Mouse (Mus musculus): Measurements from ENCODE around the gene Defb38. TPM values are rescaled to one million over a fixed set of nuclear protein-coding genes. Genes with fewer than 3 reads are reported as not detected.

Gene Defb38
- not detected in 2 replicates for polyA plus RNA-seq (2012; rRNA removed)

- no peak for DNase-seq (ENCODE audit: low spot score)
Observed at GRCm38 (mm10) chr8:19026466-19026865, at the start of gene Defb38. TSS of gene Defb38 (minus strand) at chr8:19026566.

GRCm38 (mm10) chr8:19066013-19066412 lies 39.6 kb upstream of the Defb38 start:
- no peak for DNase-seq (ENCODE audit: low spot score)

GRCm38 (mm10) chr8:19064710-19065109 lies 38.3 kb upstream of the Defb38 start, which contains the start of gene Defb39:
TSS of gene Defb39 (minus strand) at chr8:19064810.
- no peak for DNase-seq (ENCODE audit: low spot score)

GRCm38 (mm10) chr8:19062891-19063290 lies 36.5 kb upstream of the Defb38 start:
- no peak for DNase-seq (ENCODE audit: low spot score)

- DNase-seq (ENCODE audit: low spot score): no peak
Observed at GRCm38 (mm10) chr8:19045242-19045641, 18.9 kb upstream of the Defb38 start.

Other genes starting within 250 kb of the Defb38 start
- not detected in 2 replicates for gene Defb40, start 48.3 kb downstream of the Defb38 start, polyA plus RNA-seq (2012; rRNA removed)
- not detected in 2 replicates for gene Defb37, start 35.5 kb downstream of the Defb38 start, polyA plus RNA-seq (2012; rRNA removed)
- not detected in 2 replicates for gene Defb39, start 38.2 kb upstream of the Defb38 start, polyA plus RNA-seq (2012; rRNA removed)
- not detected in 2 replicates for gene Defb12, start 88.3 kb upstream of the Defb38 start, polyA plus RNA-seq (2012; rRNA removed)
- not detected in 2 replicates for gene Defb34, start 97.2 kb upstream of the Defb38 start, polyA plus RNA-seq (2012; rRNA removed)
- gene Gm45826, start 114.2 kb upstream of the Defb38 start, polyA plus RNA-seq (2012; rRNA removed): not detected in 2 replicates
- gene Defb14, start 167.8 kb upstream of the Defb38 start, polyA plus RNA-seq (2012; rRNA removed): not detected in 2 replicates
- not detected in 2 replicates for gene Defb4, start 172.1 kb upstream of the Defb38 start, polyA plus RNA-seq (2012; rRNA removed)
- not detected in 2 replicates for gene Defb6, start 198.9 kb upstream of the Defb38 start, polyA plus RNA-seq (2012; rRNA removed)
- gene Defb46, start 213.3 kb upstream of the Defb38 start, polyA plus RNA-seq (2012; rRNA removed): not detected in 2 replicates
- gene Defb5, start 221.0 kb upstream of the Defb38 start, polyA plus RNA-seq (2012; rRNA removed): not detected in 2 replicates

All from urinary bladder, adult 2 months (tissue).